Mouse (Mus musculus): ENCODE measurements around the gene Ulbp1.

- TF ChIP-seq CTCF (IDR thresholded peaks at IDR 0.05; ENCODE audit: low read depth) (no peak), EP300 (IDR thresholded peaks at IDR 0.05; ENCODE audit: low read depth) (no peak)
Measured at GRCm38 (mm10) chr10:7438928-7439327, 34.5 kb downstream of the Ulbp1 start.
